Mouse (Mus musculus): Measurements from ENCODE around the gene Slc9a7.

Slc9a7 gene

DNA sequence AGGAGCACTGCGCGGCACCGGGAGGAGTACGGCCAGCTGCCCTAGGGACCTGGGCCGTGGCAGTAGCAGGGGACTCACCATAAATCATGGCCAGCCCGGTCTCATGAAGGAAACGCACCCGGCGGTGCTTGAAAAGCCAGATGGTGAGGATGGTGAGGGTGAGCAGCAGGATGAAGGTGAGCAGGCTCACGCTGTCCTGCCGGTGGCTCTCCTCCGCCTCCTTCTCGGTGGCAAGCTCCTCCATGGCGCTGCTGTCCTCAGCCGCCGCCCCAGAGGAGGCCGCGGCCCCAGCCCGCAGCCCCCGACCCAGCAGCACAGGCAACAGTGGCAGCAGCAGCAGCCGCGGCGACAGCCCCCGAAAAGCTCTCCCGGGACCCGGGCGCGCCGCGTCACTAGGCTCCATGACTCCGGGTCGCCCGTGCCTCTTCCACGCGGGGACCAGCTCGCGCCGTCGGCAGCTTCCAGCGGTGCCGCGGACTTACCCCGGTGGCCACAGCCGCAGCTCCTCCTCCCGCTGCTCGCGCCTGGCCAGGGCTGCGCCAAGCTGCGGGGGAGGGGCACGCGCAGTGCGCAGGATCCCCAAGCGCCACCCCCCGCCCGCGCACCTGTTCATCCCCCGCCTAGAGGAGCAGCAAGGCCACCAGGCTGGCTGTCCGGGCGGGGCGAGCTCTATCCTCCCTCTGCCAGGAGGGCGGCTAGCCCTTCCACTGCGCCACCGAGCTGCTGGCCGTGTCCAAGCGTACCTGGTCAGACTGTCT, at the start of gene Slc9a7:
Slc9a7 (minus strand) TSS at position 526 of the 758 bp plus-strand sequence.
- DNase-seq: peak; percentile 74

DNA sequence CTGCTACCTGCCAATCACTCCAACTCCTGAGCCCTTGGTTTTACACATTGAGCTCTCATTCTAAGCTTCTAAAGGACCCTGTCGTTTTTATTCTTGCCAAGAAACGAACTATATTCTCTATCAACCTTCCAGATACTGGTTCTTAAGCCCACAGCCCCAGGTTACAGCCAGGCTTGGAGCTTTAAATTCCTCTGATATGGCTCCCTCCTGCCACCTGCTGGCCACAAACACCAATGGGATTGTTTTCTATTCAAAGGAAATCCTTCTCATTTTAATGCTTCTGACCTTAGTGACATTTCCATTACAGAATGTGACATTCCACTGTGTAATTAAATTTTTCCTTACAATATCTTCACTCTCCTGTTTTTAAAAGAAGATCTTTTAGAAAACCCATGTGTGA, 44.1 kb upstream of the Slc9a7 start:
- DNase-seq: peak; percentile 47

DNA sequence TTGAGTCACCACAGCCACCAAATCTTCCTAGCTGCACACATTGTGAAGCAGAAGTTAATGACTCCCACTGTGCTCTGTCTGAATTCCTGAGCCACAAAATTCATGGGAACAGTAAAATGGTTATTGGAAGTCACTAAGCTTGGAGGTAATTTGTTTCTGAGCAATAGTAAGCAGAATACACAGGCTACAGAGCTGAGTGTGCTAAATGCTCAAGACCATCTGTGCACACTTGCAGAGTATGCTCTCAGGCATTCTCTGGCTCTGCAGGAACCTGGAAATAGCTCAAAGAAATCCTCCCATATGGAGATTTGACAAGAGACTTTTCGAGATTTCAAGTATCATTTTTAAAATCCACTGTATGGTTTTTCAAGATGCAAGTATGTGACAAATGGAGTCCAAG, 41.1 kb upstream of the Slc9a7 start:
- no peak for DNase-seq

DNA sequence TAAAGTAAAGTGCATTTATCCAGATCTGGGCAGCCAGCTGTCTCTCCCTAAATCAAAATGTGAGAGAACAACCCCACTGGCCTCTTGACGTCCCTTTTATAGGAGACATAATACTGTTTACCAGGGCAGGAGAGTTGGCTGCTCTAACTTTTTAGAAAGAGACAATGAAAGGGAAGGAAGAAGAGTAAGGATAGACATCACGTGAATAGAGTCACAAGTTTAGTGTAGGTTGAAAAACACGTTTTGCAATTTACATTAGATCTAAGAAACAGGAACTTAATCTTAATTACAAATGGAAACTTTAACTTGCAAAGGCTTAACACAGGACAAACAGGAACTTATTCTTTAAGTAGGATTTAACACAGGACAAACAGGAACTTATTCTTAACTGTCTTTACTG, 15.6 kb upstream of the Slc9a7 start:
- DNase-seq: no peak

DNA sequence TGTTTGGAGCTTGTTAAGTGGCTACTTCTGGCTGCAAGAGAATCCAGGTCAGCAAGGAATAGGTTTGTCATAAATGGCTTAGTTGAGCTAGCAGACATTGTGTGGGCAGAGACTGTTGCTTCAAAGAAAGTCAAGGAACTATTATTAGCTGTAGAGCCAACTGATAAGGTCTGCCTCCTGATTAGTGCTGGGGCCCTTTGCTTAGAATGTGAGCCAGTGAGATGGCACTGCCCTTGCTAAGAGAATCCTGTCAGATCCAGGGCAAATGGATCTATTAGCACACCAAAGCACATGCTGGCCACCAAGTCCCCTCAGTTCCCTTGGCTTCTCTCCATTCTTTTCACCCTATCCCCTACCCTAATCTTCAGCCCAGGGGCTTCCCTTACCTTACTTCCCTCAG, 14.3 kb upstream of the Slc9a7 start:
- DNase-seq: no peak

DNA sequence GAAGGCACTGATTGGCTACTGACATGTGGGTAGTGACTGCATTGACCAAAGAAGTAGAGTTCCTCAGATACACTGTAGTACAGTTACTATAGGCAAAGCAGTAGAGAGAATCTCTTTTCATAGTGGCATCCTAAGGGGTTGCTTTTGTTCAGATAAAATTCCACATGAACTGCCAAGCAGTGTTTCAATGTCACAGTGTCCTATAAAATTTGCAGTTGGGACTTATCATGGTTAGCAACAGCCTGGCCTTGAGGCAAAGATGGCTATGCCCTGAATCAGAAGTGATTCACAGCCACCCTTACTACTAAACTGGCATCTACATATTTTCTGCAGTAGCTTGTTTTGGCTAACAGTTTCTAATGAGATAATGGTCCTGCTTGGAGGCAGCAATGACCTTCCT, 11.7 kb upstream of the Slc9a7 start:
- DNase-seq: no peak

DNA sequence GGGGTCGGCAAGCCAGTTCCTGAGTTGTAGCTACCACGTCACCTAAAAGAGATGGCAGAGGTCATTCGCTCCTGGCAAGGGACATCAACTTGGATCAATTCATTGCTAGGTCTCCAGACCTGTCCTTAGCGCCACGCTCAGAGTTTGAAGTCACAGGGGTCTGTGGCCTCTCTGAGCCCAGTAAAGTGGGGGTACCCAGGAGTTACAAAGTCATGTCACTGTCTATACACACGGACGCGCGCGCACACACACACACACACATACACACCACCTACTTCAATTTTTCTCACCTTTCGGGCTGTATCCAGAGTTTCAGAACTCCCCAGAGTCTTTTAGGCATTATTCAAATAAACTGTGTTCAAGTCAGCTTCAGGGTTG, 422 bp upstream of the Slc9a7 start:
- DNase-seq: no peak

DNA sequence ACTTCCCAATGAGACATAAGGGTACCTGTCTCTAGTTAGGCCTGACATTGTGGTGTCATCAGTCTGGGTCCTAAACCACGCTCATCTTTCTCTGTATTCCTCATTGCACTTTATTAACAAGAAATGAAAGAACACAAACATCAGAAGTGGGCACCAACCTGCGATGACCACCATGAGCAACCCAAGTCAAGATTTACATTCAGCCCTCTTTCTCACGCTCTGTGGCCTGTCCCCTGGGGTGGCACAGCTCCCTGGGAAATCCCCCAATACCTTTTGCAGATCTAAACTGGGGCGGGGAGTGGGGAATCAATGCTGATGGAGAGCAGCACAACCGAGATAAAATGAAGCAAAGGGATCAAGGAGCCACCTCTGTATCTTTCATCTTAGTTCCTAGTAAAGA, 892 bp downstream of the Slc9a7 start:
- no peak for DNase-seq

DNA sequence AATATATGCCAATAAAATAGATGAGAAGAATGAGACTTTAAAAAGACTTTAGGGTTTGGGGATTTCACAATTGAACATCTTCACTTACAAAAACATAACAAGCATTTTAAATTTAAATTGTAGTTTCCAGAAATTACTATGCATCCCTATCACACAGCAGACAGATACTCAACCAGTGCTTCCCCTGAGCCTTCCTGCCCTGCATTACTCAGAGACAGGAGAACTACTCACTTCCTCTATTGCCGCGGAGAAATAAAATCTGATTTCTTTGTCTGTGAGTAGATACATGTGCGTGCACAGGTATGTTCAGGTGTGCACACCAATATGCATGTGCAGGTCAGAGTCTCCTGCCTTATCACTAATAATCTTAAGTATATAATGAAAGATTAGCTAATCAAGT, 2.9 kb downstream of the Slc9a7 start:
- DNase-seq: no peak

DNA sequence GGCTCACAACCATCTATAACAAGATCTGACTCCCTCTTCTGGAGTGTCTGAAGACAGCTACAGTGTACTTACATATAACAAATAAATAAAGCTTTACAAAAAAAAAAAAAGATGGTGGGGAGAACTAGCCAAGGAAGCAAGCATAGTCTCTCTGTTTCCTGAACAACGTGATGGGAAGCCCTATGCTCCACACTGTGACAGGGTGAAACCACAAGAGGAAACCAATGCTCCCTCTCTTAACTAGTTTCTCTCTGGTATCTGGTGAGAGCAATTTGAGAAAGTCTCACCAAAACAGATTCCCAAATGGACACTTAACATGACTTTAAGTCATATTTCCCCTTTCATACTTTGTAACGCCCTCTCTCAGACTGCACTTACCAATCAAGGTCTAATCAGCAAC, 5.4 kb downstream of the Slc9a7 start:
- DNase-seq: no peak

DNA sequence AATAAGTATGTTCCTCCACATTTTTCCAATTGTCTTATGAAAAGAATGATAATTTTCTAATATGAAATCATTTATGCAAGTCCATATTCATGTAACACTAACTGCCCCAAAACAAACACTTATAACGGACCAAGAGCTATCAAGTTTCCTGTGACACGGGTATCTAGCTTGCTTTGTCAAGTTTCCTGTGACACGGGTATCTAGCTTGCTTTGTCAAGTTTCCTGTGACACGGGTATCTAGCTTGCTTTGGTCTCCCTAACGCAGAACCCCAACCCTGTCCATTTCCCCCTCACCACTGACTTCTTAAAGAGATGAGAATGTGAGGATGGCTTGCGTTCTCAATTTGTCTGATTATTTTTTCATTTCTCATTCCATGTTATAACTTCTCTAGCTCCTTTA, 12.2 kb downstream of the Slc9a7 start:
- no peak for DNase-seq

DNA sequence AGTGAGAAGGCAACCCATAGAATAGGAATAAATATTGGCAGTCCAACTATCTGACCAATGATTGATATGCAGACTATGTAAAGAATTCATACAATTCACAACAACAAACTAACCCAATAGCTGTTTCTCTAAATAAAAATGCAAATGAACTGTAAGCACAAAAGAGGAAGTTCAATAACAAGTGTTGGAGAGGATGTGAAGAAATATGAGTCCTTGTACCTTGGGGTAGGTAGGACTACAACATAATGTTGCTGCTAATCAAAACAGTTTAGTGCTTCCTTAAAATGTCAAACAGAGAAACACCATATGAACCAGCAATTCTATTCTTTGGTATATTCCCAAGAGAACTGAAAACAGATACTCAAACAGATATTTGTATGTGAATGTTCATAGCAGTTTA, 17.8 kb downstream of the Slc9a7 start:
- DNase-seq: no peak

DNA sequence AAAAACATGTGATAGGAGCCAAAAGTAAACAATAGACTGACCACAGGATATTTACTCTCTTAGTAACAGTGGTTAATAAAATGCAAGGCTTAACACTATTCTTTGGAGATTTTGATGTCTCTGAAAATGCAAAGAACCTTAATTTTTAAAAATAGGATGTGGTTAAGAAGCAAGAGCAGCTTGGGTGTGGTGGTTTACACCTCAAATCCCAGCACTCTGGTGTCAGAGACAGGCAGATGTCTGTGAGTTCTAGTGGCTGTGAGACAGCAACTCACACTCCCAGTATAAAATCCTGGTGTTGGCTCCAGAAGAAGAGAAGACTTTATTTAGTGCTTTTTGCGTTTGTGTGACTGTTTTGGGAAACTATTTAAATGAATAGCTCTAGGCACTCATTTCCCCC, 19.6 kb downstream of the Slc9a7 start:
- no peak for DNase-seq

DNA sequence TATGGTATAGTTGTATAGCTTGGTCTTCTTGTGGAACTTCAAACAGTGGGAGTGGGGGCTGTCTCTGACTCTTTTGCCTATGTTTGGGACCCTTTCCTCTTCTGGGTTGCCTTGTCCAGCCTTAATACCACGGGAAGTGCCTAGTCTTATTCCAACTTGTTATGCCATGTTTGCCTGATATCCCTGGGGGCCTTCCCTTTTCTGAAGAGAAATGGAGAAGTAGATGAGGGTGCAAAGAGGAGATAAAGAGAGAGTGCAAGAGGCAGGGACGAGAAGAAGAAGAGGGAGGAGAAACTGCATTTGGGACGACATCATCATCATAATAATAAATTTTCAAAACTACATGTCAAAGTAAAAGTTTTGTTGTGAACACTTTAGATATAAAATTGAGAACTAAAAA, 21.6 kb downstream of the Slc9a7 start:
- DNase-seq: no peak

DNA sequence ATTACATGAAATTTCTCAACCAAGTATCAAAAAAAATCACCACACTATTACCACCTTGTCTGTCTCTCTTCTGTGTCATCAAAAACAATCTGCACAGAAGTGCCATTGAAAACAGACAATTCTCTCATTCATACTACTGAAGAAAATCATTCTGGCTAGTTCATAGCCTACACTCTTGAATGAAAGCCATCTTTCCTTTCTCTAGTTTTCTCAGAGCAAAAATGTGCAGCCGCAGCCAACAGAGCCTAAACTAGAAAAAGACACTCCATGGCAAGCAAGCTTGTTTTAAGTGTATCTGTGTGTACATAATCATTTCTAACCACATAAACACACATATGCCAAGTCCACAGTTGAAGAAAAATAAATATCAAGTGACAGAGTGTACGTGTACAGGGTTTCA, 27.2 kb downstream of the Slc9a7 start:
- no peak for DNase-seq

DNA sequence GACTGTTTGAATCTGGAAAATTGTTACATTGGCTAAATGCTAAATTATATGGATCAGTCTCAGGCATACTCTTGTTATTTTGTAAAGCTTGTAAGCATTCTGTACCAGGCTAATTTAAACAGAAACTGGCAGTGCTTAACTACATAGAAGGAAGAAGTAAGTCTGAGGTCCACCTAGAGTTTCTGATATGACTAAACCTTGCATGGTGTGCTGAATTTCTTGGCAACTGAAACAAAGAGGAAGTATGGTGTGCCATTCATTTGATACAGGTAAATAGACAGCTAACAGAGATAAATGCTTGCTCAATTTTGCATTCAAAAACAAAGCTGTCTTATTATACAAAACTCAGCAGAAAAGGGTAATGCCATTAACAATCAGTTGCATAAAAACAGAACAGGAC, 63.5 kb downstream of the Slc9a7 start:
- no peak for DNase-seq

DNA sequence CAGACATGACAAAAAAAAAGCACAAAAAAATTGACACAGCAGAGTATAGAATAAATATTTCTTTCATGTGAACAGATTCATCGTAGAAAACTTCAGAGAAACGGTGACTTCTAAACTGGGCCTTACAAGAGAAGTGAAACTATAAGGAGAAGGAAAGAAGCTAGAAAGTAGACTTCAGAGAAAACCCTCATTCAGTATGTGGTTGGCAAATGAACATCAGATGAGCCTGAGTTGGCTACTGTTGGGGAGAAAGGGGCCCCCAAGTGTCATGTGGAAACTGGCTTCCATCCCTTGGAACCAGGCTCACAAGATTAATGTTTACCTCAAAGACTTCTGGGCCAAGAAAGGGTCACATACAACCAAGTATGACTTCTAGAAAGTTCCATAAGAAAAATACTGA, 70.1 kb downstream of the Slc9a7 start:
- DNase-seq: no peak

DNA sequence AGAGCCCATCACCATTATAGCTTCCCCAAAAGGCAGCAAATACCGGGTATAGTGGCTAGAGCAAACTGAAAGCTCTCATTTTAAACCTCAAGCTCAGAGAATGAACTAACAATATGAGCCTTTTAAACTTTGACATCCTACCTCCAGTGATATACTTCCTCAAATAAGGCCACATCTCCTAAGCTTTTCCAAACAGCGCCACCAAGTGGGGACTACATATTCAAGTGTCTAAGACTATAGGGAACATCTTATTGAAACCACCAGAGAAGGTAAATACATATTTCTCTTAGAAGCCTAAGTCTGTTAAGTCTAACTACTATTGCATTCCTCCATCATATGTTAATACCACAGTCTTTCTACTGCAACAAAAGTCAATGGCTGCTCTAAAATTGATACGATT, 106.0 kb downstream of the Slc9a7 start:
- DNase-seq: no peak

DNA sequence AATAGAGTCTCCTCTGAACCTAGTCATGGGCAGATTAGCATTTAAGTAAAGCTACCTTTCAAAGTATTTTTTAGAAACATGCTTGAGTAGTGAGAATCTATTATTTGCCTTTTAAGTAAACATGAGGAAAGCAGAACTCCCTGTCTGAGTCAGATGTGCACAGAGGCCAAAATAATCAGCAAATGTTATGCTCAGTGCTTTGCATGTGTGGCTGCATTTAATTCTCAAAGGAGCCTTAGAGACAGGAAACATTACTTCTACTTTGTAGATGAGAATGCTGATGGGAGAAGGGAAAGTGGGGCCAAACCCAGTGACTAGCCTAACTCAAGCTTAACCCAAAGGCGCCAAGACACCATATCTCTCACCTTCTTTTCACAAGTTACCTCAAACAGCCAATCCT, 114.8 kb downstream of the Slc9a7 start:
- no peak for DNase-seq

DNA sequence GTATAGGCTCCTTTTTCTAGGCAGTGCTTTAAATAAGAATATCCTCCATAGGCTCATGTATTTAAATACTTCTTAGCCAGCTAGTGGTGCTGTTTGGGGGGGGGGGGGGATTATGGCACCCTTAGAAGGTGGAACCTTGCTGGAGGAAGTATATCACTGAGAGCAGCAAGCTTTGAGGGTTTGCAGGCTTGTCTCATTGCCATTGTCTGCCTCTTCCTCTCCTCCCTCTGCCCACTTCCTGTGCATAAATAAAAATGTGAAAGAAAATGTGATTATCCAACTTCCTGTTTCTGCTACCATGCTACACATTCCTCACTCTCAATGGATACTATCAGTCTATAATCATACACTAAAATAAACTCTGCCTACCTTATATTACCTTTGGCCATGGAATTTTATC, 123.2 kb downstream of the Slc9a7 start:
- DNase-seq: no peak

DNA sequence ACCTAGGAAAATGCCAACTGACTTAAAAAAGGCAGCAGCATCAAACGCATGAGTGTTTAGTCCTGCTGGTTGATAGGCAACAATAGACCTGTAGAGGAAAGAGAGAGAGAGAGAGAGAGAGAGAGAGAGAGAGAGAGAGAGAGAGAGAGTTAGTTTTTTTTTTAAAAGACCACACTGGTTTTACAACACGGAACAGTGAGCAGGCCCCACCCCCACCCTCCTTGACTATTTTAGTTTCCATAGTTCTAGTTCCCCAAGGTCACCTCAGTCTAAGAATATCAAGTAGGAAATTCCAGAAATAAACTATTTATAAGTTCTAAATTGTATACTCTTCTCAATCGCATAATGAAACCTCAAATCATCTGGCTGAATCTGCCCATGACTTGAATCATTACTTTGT, 126.6 kb downstream of the Slc9a7 start:
- no peak for DNase-seq

DNA sequence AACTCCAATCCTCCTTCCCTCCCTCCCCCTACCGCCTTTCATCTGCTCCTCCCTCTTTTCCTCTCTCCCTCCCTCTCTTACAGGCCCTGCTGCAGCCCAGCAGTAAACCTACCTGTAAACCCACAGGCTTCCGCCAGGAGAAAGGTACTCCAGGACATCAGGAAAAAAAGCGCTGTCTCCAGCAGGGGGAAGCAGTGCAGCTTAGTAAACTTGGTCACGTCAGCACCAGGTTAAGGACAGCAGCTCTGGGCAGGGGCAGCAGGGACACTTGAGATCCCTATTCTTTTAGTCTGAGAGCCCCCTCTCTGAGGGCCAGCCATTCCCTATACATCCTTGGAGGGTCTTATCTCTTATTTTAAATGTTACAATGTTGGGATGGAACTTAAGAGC, 129.3 kb downstream of the Slc9a7 start:
- DNase-seq: peak; percentile 30

DNA sequence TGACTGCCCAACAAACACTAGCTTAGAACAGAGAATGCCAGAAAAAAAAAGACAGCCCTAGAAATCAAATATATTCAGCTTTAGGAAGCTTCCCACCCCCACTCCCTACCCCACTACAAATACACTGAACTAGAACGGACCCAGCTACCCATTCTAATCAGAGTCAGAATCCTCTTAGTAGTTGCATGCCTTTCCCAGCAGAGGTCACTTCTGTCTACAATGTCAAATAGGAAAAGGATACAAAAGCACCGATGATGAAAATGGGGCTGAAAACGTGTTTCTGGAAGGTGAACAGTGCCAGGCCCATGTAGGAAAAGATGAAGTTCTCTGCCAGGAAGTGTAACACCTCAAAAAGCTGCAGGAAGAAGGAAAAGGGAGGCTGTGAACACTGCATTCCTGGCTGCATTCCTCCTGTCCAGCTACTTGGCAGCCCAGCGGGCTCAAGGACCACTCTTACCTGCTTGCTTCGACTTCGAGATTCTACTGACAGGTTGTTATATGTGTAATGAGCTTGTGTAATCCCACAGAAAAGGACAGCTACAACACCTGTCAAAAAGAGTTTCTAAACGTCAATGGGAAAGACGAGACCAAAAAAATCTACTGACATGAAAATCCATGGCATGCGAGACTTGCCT, 129.8 kb downstream of the Slc9a7 start:
- no peak for DNase-seq

DNA sequence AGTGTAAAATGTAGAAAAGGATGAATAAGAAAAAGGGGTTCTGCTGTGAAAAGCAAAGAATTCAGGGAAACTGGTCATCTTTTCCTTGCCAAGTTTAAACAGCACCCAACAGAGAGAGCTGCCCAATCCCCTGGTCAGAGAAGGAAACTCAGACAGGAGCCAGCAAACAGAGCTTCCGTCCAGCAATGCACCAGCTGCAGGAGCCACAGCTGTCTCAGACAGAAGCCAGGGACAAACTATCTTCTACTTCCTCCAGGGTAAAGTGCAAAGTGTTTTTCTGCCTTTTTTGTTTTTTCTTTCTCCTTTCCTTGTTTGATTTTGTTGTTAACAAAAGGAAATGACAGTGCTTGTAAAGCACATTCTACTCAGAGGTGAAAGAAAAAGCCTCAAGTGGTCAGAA, 131.3 kb downstream of the Slc9a7 start:
- DNase-seq: no peak

DNA sequence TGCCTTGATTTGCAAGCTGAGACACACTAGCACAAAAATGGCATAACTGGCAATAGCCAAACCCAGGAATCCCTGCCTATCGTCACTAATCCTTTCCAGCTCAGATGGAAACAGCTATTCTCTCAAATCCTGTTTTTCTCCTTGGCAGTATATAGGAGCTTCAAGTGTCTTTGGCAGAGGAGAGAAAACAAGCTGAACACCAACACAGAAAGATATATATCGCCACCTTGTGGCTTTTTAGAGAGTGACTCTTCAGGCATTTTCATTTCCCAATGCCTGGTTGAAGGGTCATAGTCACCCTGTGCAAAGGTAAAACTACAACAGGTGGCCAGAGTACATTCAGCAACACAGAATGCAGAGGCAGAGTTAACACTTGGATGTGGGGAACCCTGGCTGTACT, 134.1 kb downstream of the Slc9a7 start:
- no peak for DNase-seq
